Mouse (Mus musculus) embryonic facial prominence, embryonic 15.5 days (tissue): ENCODE measurements around the gene Barhl1. TPM values are rescaled to one million over a fixed set of nuclear protein-coding genes. Genes with fewer than 3 reads are reported as not detected.

Source experiments
- ATAC-seq: fragments of 200-750 bp; cut with Nextera tagmentation; 2 replicates; pipeline ENCODE4 v1.8.0; 2017; ENCODE audit warnings: low read depth, moderate TSS enrichment; ENCODE audit not compliant: insufficient number of reproducible peaks, low FRiP score, low TSS enrichment
- H3K27ac ChIP-seq: fragments of 300-500 bp; sonication (generic); replicated peaks from 2 replicates; pipeline ENCODE4 v1.5.1; 2015; ENCODE audit warnings: mild to moderate bottlenecking, inconsistent platforms
- H3K27me3 ChIP-seq: fragments of 300-500 bp; sonication (generic); 2 replicates; pipeline ENCODE4 v1.6.1; 2015; ENCODE audit warnings: inconsistent platforms
- H3K36me3 ChIP-seq: fragments of 300-500 bp; sonication (generic); 2 replicates; pipeline ENCODE4 v1.6.1; 2015; ENCODE audit warnings: mild to moderate bottlenecking, inconsistent platforms
- H3K4me1 ChIP-seq: fragments of 300-500 bp; sonication (generic); 2 replicates; pipeline ENCODE4 v1.6.1; 2015; ENCODE audit warnings: inconsistent platforms
- H3K4me2 ChIP-seq: fragments of 300-500 bp; sonication (generic); replicated peaks from 2 replicates; pipeline ENCODE4 v1.6.1; 2015; ENCODE audit warnings: mild to moderate bottlenecking, inconsistent platforms
- H3K4me3 ChIP-seq: fragments of 300-500 bp; sonication (generic); replicated peaks from 2 replicates; pipeline ENCODE4 v1.5.1; 2015; ENCODE audit warnings: mild to moderate bottlenecking, inconsistent platforms
- H3K9ac ChIP-seq: fragments of 300-500 bp; sonication (generic); 2 replicates; pipeline ENCODE4 v1.6.1; 2015; ENCODE audit warnings: inconsistent platforms
- H3K9me3 ChIP-seq: fragments of 300-500 bp; sonication (generic); replicated peaks from 2 replicates; pipeline ENCODE4 v1.6.1; 2016; ENCODE audit warnings: inconsistent platforms
- WGBS: fragments of 180-500 bp; shearing (Covaris S2); methylation state at CpG from one replicate; pipeline ENCODE4 v1.1.7; 2015; 5-methylcytosine and 5-hydroxymethylcytosine counted together
- polyA plus RNA-seq: library from polyadenylated mRNA; unstranded; fragments of >200 nt; fragmentation: Nextera tagmentation; extraction: Ambion mirVana; gene quantifications from 2 replicates; pipeline ENCODE4 v1.2.1, GENCODE M21; 2015

Gene Barhl1
- polyA plus RNA-seq, 1 experiment from 2014 or later = not detected

DNA sequence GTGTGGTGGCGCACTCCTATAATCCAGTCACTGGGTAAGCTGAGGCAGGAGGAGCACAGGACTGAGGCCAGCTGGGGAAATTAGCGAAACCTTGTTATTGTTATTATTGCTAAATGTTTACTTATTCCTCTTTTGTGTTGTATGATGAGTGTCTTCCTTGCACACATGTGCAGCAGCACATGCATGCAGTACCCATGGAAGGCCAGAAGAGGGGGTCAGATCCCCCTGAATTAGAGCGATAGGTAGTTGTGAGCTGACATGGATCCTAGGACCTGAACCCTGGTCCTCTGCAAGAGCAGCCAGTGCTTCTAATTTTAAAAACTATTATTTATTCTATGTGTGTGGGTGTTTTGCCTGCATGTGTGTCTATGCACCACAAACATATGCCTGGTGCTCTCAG lies 14.1 kb upstream of the Barhl1 start:
- H3K9me3 ChIP-seq = no peaks in the 10 kb centered on the region
- no peak overlapping the region for H3K9ac ChIP-seq
- H3K4me2 ChIP-seq = no peak overlapping the region
- H3K4me1 ChIP-seq = no peaks in the 10 kb centered on the region
- WGBS = 94% methylated on average over 3 of the region's 3 CpGs
- no peaks in the 10 kb centered on the region for H3K36me3 ChIP-seq
- H3K27me3 ChIP-seq = 0 out of 2 replicates have a peak, but pooled peaks cover 3% of the 10 kb centered on the region
- no peak overlapping the region for H3K27ac ChIP-seq
- H3K4me3 ChIP-seq = no peak overlapping the region
- ATAC-seq = no peak

DNA sequence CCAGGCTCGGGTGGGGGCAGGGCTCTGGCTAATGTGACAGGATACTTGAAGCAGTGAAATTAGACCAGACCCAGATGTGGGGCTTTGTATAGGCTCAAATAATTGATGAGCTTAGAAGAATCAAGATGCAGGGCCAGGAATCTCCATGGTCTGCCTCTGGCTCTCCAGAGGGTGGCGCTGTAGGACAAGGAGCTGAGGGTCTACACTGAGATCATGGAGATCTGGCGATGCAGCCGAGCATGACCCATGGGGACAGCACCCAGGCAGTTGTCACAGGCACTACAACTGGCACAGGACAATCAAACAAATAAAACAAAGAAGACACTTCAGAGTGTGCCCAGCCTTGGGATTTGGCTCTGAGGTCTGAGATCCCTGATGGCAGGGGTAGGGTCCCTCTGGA lies 7.4 kb upstream of the Barhl1 start:
- WGBS = 0% methylated on average over 4 of the region's 4 CpGs
- ATAC-seq = no peak
- H3K27me3 ChIP-seq = peaks cover 57% of the 10 kb centered on the region
- H3K27ac ChIP-seq = no peak overlapping the region
- no peaks in the 10 kb centered on the region for H3K36me3 ChIP-seq
- no peak overlapping the region for H3K4me2 ChIP-seq
- no peaks in the 10 kb centered on the region for H3K4me1 ChIP-seq
- no peak overlapping the region for H3K9ac ChIP-seq
- no peaks in the 10 kb centered on the region for H3K9me3 ChIP-seq
- no peak overlapping the region for H3K4me3 ChIP-seq

DNA sequence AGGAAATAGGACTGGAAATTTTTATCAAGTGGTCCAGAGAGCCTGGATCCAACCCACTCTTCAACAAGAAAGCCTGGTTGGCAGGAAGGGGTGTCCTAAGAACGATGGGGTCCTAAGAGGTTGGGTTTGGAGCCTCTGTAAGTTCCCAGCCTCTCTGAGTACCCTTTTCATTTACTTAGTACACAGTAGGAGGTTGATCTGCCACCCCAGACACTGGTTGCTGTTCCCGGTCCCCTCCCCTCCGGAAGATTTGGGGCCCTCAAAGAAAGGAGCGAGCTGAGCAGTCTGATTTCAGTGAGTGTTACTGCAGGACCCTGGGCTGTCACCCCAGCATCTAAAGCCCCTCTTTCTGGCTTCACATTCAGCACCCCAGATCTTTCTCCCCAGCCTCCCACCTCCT lies 2.5 kb upstream of the Barhl1 start:
- no peak for ATAC-seq
- WGBS = 4% methylated on average over 4 of the region's 4 CpGs
- peaks cover 96% of the 10 kb centered on the region for H3K27me3 ChIP-seq
- peaks cover 13% of the 10 kb centered on the region for H3K4me1 ChIP-seq
- H3K27ac ChIP-seq = no peak overlapping the region
- no peaks in the 10 kb centered on the region for H3K9me3 ChIP-seq
- no peak overlapping the region for H3K4me2 ChIP-seq
- H3K36me3 ChIP-seq = no peaks in the 10 kb centered on the region
- H3K9ac ChIP-seq = no peak overlapping the region
- H3K4me3 ChIP-seq = no peak overlapping the region

DNA sequence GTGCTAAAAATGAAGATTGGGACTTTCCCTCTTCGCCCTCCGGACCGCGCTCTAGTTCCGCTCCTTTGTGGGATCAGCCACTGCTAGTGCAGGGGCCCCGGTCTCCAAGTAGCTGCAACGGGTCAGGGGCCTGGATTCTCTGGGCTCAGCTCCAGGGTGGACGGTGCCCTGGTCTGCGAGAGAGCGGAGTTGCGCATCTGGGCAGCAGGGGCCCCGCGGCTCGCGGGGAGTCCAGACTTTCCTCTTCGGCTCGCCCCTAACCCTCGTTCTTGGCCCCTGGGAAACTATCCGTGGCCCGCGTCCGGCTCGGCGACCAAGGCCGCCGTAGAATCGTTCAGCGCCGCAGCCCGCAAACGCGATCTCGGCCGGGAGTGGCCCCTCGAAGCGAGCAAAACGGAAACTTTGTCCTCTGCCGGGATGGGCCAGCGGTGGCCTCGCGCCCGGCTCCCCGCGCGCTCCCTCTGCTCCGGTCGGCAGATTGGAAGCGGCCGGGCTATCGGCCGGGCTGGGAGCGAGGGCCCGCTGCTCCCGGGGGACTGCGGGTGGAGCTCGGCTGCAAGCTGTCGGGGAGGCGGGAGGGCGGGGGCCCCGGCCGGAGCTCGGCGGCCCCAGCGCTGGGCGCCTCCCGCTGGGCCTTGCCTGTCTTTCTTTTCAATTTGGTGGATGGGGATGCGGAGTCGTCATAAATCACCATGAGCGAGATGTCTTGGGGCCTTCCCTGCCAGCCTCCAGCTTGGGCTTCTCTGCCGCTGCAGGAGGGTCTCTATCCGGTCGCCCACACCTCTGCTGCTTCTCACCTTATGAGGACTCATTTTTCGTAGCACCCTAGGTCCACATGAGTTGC lies 1.3 kb upstream of the Barhl1 start:
- ATAC-seq = no peak

DNA sequence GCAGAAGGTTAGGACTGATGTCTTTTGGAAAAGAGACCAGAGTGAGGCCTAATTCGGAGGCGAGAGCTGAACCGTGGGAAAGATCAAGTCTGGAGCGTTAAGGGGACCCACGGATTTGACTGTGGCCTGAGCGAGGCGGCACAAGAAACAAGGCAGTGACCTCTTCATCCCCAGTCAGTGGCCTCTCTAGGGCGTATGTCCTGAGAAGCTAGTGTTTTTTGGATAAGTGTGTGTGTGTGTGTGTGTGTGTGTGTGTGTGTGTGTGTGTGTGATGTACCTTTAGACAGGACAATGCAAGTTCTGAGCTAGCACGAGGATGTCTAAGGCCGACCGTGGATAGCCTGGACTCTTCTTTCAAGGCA lies 669 bp upstream of the Barhl1 start:
- Histone ChIP-seq H3K27me3 (peaks cover 98% of the 10 kb centered on the region), H3K9me3 (no peaks in the 10 kb centered on the region), H3K9ac (no peak overlapping the region), H3K27ac (no peak overlapping the region), H3K4me1 (peaks cover 13% of the 10 kb centered on the region), H3K4me3 (no peak overlapping the region), H3K4me2 (no peak overlapping the region), H3K36me3 (no peaks in the 10 kb centered on the region)
- ATAC-seq = no peak
- WGBS = 4% methylated on average over 11 of the region's 11 CpGs

More for the DNA sequence above, 1.3 kb upstream of the Barhl1 start:
- Histone ChIP-seq H3K27me3 (peaks cover 98% of the 10 kb centered on the region), H3K4me2 (peak overlapping the region; percentile 28; the same call in 1 of the 2 replicates), H3K4me1 (peaks cover 13% of the 10 kb centered on the region), H3K4me3 (peak overlapping the region; percentile 20; the same call in 1 of the 2 replicates), H3K9me3 (no peaks in the 10 kb centered on the region), H3K36me3 (no peaks in the 10 kb centered on the region), H3K9ac (no peak overlapping the region), H3K27ac (no peak overlapping the region)
- under 1% methylated on average over 72 of the region's 73 CpGs for WGBS

DNA sequence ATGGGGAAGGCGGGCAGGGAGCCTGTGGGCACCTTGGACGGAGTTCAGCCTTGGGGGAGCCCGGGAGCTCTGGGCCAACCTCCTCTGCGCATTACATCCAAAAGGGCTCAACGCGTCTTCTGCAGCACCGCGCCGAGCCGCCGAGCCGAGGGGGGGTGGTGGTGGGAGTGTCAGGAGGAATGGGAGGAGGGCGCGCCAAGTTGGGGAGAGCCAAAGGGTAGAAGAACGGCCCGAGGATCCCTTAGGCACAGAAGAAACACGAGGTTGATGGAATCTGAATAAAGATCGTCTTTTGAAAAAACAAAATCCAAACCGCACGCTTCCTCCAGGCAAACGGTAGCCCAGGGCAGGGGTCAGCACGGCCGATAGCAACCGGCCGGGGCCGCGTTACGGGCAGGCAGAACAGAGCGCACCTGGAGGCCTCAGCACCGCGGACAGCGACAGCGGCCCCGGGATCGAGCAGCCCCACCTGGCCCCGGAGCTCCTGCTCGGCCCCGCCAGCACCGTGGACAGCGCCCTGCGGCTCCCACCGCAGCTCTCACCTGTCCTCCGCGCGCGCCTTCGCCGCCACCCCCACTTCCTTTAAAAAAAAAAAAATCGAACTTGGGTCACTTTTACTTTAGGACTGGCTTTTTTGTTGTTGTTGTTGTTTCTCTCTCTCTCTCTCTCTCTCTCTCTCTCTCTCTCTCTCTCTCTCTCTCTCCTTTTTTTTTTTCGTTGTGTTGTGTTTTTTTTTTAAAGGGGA lies 528 bp downstream of the Barhl1 start:
- no peak overlapping the region for H3K4me3 ChIP-seq
- H3K9me3 ChIP-seq = no peaks in the 10 kb centered on the region
- peak; percentile 69; the same call in 1 of the 2 replicates for ATAC-seq
- H3K9ac ChIP-seq = no peak overlapping the region
- peaks cover 98% of the 10 kb centered on the region for H3K27me3 ChIP-seq
- under 1% methylated on average over 50 of the region's 50 CpGs for WGBS
- 0 out of 2 replicates have a peak overlapping the region, but pooled peaks have one; percentile 1 for H3K4me2 ChIP-seq
- H3K4me1 ChIP-seq = peaks cover 21% of the 10 kb centered on the region
- no peaks in the 10 kb centered on the region for H3K36me3 ChIP-seq
- no peak overlapping the region for H3K27ac ChIP-seq

DNA sequence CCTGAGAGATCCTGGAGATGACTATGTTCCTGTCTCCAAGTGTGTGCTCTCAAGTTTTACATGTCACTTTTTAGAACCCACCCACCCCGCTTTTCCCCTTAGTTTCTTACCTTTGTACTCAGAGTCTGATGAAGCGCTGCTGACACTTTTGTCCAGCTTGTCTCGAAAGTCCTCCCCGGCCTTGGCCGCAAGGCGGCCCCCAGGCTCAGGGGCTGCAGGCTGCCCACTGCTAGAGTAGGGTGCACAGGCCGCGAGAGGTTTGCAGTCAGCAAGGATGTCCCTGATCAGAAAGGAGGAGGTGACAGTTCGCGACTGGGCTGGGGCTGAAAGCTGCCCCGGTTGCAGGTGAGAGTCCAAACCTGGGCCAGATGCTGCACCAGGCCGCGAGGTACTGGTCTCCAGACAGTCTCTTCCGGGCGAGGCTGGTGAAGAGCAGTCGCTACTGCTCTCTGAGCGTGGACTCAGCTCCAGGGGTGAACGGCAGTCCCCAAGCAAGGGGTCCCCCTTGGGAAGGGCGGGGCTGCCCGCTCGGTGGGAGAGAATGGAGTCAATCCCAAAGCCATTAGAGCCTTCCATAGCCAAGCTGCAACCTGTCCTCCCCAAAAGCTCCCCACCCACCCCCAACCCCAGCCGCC lies 1.2 kb downstream of the Barhl1 start:
- H3K36me3 ChIP-seq = no peaks in the 10 kb centered on the region
- WGBS = 3% methylated on average over 22 of the region's 22 CpGs
- no peaks in the 10 kb centered on the region for H3K9me3 ChIP-seq
- no peak overlapping the region for H3K4me3 ChIP-seq
- H3K27ac ChIP-seq = no peak overlapping the region
- H3K4me2 ChIP-seq = no peak overlapping the region
- peaks cover 98% of the 10 kb centered on the region for H3K27me3 ChIP-seq
- ATAC-seq = no peak
- no peak overlapping the region for H3K9ac ChIP-seq
- peaks cover 21% of the 10 kb centered on the region for H3K4me1 ChIP-seq

DNA sequence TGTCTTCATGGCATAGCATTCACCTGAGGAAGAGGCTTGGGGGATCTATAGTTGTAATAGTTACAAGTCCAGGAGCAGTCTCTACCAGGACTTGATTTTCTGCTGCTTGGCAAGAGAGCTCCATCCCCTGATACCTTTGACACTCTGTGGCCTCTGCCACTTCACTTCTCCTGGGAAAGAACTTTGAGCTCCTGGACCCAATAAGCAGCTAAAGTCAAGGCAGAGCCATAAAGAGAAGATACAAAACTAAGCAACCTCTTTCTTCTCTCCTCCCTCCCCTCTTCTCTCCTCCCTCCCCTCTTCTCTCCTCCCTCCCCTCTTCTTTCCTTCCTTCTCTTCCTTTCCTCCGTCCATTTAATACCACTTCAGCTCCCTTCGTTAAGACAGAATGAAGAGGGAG lies 2.3 kb downstream of the Barhl1 start:
- Histone ChIP-seq H3K27me3 (peaks cover 100% of the 10 kb centered on the region), H3K4me3 (no peak overlapping the region), H3K9me3 (no peaks in the 10 kb centered on the region), H3K4me2 (no peak overlapping the region), H3K27ac (no peak overlapping the region), H3K36me3 (no peaks in the 10 kb centered on the region), H3K9ac (no peak overlapping the region), H3K4me1 (peaks cover 26% of the 10 kb centered on the region)
- ATAC-seq = no peak
- 7% methylated on average over 2 of the region's 2 CpGs for WGBS

DNA sequence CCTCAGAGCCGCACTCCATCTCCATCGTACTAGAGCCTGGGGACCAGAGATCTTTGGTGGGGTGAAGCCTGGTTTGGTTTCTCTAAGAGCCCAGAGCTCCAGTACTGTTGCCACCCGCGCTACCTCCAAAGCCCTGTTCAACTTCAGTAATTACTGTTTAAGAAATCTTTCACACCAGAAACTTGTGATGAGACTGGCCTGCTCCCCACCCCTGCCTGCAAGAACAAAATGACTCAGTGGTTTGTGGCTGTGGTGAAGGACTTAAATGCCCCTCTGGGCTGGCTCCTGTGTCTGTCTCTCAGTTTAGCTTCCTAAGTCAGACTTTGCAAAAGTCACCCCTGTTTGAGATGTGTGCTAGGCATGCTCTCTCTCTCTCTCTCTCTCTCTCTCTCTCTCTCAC lies 3.5 kb downstream of the Barhl1 start:
- H3K27me3 ChIP-seq = peaks cover 100% of the 10 kb centered on the region
- H3K27ac ChIP-seq = no peak overlapping the region
- no peak overlapping the region for H3K4me2 ChIP-seq
- H3K9ac ChIP-seq = no peak overlapping the region
- ATAC-seq = no peak
- H3K4me3 ChIP-seq = no peak overlapping the region
- WGBS = 2% methylated on average over 4 of the region's 4 CpGs
- peaks cover 37% of the 10 kb centered on the region for H3K4me1 ChIP-seq
- H3K9me3 ChIP-seq = no peaks in the 10 kb centered on the region
- no peaks in the 10 kb centered on the region for H3K36me3 ChIP-seq

DNA sequence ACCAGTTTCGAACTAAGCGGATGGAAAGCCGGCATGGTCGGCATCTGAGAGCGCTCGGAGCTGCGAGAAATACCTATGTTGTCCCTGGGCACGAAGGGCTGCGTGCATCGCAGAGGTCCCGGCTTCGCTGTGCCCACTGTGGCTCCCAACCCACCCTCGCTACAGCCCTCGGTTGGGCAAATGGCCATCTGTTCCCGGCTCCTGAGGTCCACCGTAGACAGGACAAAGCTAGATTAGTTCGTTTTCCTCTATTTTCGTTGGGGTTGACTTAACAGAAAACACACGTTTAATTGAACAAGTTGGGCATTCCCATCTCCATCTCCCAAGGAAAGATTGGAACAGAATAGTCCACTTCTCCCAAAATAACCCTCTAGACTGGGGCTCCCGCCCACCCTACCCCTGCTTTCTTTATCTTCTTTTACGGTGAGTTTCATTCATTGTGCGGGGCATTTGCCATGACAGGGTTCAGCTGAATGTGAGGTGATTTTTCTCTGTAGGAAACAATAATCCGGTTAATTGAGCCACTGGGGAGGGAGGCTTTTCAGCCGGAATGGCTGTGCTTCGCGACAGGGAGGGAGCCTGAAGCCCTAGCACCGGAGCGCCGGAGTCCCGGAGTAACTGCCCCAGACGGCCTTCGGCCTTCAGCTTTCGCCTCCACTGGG lies 4.3 kb downstream of the Barhl1 start:
- WGBS = 1% methylated on average over 33 of the region's 33 CpGs
- peaks cover 100% of the 10 kb centered on the region for H3K27me3 ChIP-seq
- no peak overlapping the region for H3K9ac ChIP-seq
- H3K4me3 ChIP-seq = no peak overlapping the region
- H3K4me1 ChIP-seq = peaks cover 32% of the 10 kb centered on the region
- H3K9me3 ChIP-seq = no peaks in the 10 kb centered on the region
- H3K36me3 ChIP-seq = no peaks in the 10 kb centered on the region
- no peak for ATAC-seq
- H3K4me2 ChIP-seq = no peak overlapping the region
- no peak overlapping the region for H3K27ac ChIP-seq
